Mouse (Mus musculus) spleen, adult 12 weeks (tissue): ENCODE measurements around the gene Slc8a2.

Experiments used
- DNase-seq: peaks from one replicate; pipeline ENCODE4 v3.0.0; 2022; ENCODE audit warnings: low spot score

Gene Slc8a2

GRCm38 (mm10) chr7:16172141-16172581 lies 42.5 kb downstream of the Slc8a2 start:
- DNase-seq: no peak

DNA sequence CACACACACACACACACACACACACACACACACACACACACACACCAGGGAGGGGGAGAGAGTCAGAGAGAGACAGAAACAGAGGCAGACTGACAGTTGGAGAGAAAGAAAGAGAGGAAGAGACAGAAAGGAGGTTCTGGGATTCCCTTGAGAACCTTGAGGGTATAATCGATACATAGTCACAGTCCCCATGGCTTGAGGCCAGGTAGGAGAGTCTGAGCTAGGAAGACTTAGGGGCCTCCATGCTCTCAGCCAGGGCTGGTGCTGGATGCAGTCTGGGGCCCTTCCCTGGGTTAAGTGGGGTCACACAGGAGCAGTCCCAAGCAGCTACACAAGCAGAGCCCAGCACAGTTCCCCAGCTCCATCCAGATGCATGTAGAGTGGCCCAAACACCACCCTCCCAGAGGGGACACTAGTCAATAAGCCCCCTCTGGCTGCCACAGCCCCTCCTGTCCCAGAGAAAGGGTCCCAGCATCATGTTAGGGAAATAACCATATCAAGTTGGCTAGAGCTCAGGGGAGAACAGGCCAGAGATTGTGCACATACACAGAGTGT lies 43.0 kb downstream of the Slc8a2 start:
- no peak for DNase-seq

GRCm38 (mm10) chr7:16173146-16173545 lies 43.5 kb downstream of the Slc8a2 start:
- DNase-seq: no peak

DNA sequence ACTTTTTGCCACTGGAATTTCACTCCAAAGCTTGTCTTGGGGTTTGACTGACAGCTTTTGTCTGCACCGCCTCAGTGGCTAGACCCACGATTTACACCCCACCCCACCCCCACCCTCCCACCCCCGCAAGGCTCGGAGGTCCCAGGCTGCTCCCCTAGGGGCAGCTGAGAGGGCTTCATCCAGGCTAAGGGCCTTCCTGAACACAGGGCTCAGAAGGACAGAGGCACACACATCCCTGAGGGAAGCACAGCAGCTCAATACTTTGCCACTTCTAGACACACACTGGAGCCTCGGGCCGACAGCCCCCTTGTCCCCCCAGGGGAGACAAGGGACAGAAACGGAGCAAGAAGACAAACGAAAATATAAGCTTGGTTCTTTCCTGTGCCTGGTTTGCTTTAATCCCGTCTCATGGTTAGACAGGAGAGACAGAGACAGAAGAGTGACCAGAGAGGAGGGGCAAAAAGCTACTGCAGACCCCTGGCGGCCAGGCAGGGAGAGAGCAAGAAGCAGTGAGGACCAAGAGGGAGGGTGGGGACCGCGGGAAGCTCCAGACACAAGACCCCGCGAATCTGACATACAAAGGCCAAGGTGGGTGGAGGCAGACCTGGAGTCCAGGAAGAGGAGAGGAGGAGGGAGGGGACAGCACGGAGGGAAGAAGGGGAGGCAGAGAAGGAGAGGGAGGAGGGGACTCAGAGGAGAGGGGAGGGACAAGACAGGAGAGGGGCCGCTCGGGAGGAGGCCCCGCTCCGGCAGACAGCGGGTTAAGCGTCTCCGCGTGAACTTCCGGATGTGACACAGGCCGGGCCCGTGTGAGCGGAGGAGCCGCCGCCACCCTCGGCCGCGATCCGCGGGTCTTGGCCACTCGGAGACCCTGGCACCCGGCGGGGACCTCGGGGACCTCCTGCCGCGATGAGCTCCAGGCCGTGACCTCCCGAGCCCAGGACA lies 45.2 kb downstream of the Slc8a2 start, which contains the start of gene Meis3:
Gene Meis3 (plus strand): TSS at position 494 of the 945 bp plus-strand sequence.
- DNase-seq: no peak

- DNase-seq: no peak
Observed at GRCm38 (mm10) chr7:16175542-16175931, 45.9 kb downstream of the Slc8a2 start.

- no peak for DNase-seq
Observed at GRCm38 (mm10) chr7:16178114-16178513, 48.5 kb downstream of the Slc8a2 start.

GRCm38 (mm10) chr7:16183663-16184062 lies 54.0 kb downstream of the Slc8a2 start:
- no peak for DNase-seq

- DNase-seq: no peak
Observed at GRCm38 (mm10) chr7:16187494-16187893, 57.9 kb downstream of the Slc8a2 start.

- peak; percentile 48 for DNase-seq
Observed at GRCm38 (mm10) chr7:16192315-16192714, 62.7 kb downstream of the Slc8a2 start.

GRCm38 (mm10) chr7:16193702-16194101 lies 64.1 kb downstream of the Slc8a2 start:
- DNase-seq: no peak

GRCm38 (mm10) chr7:16196616-16197015 lies 67.0 kb downstream of the Slc8a2 start:
- DNase-seq: no peak

GRCm38 (mm10) chr7:16197166-16197565 lies 67.5 kb downstream of the Slc8a2 start:
- no peak for DNase-seq

- no peak for DNase-seq
Observed at GRCm38 (mm10) chr7:16198540-16198939, 68.9 kb downstream of the Slc8a2 start.

DNA sequence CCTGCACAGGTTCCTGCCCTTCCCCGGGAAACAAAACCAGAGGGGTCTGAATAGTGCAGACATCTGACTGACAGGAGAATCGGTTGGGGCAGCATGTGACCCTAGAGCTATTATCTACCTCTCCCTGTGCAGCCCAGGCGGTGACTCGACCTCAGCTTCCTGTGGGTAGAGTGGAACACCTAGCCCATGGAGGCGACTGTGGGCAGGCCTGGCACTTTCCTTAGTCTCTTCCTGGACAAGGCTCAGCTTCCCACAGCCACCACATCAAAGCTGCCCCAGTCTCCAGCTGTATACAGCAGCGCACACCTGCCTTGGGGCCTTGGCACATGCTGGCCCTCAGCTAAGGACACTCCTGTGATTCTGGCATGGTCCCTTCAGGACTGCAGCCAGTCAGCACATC lies 71.5 kb downstream of the Slc8a2 start:
- no peak for DNase-seq

GRCm38 (mm10) chr7:16202756-16203504 lies 73.3 kb downstream of the Slc8a2 start:
- no peak for DNase-seq

GRCm38 (mm10) chr7:16203505-16203903 lies 73.9 kb downstream of the Slc8a2 start:
- DNase-seq: no peak

GRCm38 (mm10) chr7:16204791-16205190 lies 75.2 kb downstream of the Slc8a2 start:
- DNase-seq: no peak

DNA sequence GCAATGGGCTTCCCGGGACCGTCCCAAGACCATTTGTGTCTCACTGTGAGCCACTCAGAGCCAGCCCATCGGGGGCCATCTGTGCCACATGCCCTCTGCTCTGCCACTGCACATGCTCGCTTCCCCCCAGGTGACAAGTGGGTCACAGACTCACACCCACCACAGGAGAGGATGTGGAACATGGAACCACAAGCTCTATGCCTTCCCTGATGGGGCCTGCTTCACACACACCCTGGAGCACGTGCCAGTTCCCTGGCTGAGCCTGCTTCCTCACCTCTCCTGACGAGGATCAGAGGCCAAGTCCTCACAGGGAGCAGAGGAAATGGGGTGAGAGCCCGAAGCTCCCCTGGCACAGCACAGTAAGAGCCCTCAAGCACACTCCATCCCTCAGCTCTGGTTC lies 77.5 kb downstream of the Slc8a2 start:
- DNase-seq: no peak

- DNase-seq: no peak
Observed at GRCm38 (mm10) chr7:16207496-16207895, 77.9 kb downstream of the Slc8a2 start.

DNA sequence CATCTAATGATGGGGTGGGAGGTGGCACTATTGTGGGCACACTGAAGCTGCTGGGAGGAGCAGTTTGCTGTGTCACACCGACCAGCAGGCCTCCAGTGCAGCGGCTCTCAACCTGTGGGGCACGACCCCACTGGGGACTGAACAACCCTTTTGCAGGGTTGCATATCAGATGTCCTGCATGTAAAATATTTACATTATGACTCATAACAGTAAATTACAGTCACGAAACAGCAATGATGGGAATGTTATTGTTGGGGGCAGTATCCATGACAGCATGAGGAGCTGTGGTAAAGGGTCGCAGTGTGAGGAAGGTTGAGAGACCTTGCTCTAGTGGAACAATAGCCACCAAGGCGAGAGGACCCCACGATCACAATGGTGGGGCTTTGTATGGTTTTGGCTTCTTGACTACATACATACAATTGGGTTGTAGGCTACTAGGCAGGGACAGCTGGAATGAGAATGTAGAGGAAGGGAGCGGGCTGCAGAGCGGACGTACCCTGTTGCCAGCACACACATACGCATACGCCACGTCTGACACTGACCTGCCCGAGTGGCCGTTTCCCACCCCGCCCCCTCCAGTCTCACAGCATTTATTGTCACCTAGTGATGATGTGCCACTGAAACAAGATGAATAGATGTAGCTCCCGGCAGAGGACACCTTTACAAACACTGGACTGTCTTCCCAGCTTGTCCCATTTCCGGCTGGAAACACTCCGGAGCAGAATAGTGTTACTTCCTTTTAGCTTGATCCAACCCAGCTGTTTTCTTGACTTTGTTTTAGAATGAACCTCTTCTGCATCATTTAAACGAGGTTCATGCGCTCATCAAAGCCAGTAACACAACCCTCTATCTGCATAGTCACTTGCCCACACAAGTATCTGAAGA lies 79.4 kb downstream of the Slc8a2 start:
- DNase-seq: no peak
